Mouse (Mus musculus) layer of hippocampus, adult 2 months (tissue): ENCODE results near the gene Slc25a28. TPM values are rescaled to one million over a fixed set of nuclear protein-coding genes. Genes with fewer than 3 reads are reported as not detected.

ENCODE experiments used
- DNase-seq, 2 experiments: peaks; one replicate each; pipeline ENCODE4 v3.0.0; 2022; ENCODE audit warnings: low spot score in 2 of 2
- H3K27ac ChIP-seq: fragments of 200-600 bp; 2 replicates; pipeline ENCODE4 v1.8.1; 2022
- H3K4me3 ChIP-seq: fragments of 200-600 bp; 2 replicates; pipeline ENCODE4 v1.8.1; 2022; ENCODE audit warnings: mild to moderate bottlenecking
- CTCF ChIP-seq: fragments of 200-600 bp; conservative IDR thresholded peaks from 2 replicates; pipeline ENCODE4 v1.8.1; 2022; ENCODE audit warnings: antibody characterized with exemption, mild to moderate bottlenecking, moderate library complexity
- total RNA-seq, 2 experiments: library from RNA; stranded (reverse); gene quantifications; 2 replicates each; pipeline ENCODE4 v1.2.3; 2021

Gene Slc25a28
- total RNA-seq, 2 experiments from 2014 or later, result 44.3 to 45.2 TPM

GRCm38 (mm10) chr19:43699021-43699762 lies 24.5 kb upstream of the Slc25a28 start:
- TF ChIP-seq CTCF, result no peak
- no peak overlapping the region for H3K4me3 ChIP-seq
- no peak for DNase-seq
- peak overlapping the region; percentile 41 for H3K27ac ChIP-seq

GRCm38 (mm10) chr19:43697666-43698370 lies 23.1 kb upstream of the Slc25a28 start:
- Histone ChIP-seq H3K27ac (peak overlapping the region; percentile 53; the same call in 1 of the 2 replicates), H3K4me3 (no peak overlapping the region)
- no peak for DNase-seq
- no peak for TF ChIP-seq CTCF

GRCm38 (mm10) chr19:43695514-43695964 lies 20.9 kb upstream of the Slc25a28 start:
- H3K4me3 ChIP-seq, result no peak overlapping the region
- H3K27ac ChIP-seq, result no peak overlapping the region
- no peak for TF ChIP-seq CTCF
- DNase-seq, result no peak

- TF ChIP-seq CTCF, result no peak
- no peak overlapping the region for H3K4me3 ChIP-seq
- H3K27ac ChIP-seq, result no peak overlapping the region
- no peak for DNase-seq
These were observed 18.1 kb upstream of the Slc25a28 start for GRCm38 (mm10) chr19:43692815-43693214.

- TF ChIP-seq CTCF, result peak; percentile 86
- DNase-seq, result peak; percentile 98
- Histone ChIP-seq H3K27ac (peak within 1 kb of the TSS; percentile 88), H3K4me3 (peak within 1 kb of the TSS; percentile 94)
These were observed 15.0 kb upstream of the Slc25a28 start, which contains the start of gene Entpd7 for GRCm38 (mm10) chr19:43689419-43690246. Gene Entpd7 (plus strand): TSS chr19:43689672.

GRCm38 (mm10) chr19:43681541-43681940 lies 6.9 kb upstream of the Slc25a28 start:
- Histone ChIP-seq H3K4me3 (no peak overlapping the region), H3K27ac (no peak overlapping the region)
- TF ChIP-seq CTCF, result no peak
- DNase-seq, result no peak

GRCm38 (mm10) chr19:43679474-43679981 lies 4.8 kb upstream of the Slc25a28 start:
- TF ChIP-seq CTCF, result no peak
- Histone ChIP-seq H3K4me3 (no peak overlapping the region), H3K27ac (peak overlapping the region; percentile 36; the same call in 1 of the 2 replicates)
- DNase-seq, result no peak

- no peak for TF ChIP-seq CTCF
- Histone ChIP-seq H3K27ac (peak overlapping the region; percentile 36; the same call in 1 of the 2 replicates), H3K4me3 (no peak overlapping the region)
- no peak for DNase-seq
These were observed 3.9 kb upstream of the Slc25a28 start for GRCm38 (mm10) chr19:43678467-43679003.

- no peak for TF ChIP-seq CTCF
- H3K27ac ChIP-seq, result peak overlapping the region; percentile 98
- H3K4me3 ChIP-seq, result peak overlapping the region; percentile 84
- peak; percentile 38 to 48 for DNase-seq
These were observed 1.1 kb upstream of the Slc25a28 start for GRCm38 (mm10) chr19:43675525-43676400.

- peak in 1 of 2 experiments; percentile 15 for DNase-seq
- Histone ChIP-seq H3K4me3 (peak overlapping the region; percentile 82), H3K27ac (peak overlapping the region; percentile 90)
- no peak for TF ChIP-seq CTCF
These were observed 378 bp downstream of the Slc25a28 start for GRCm38 (mm10) chr19:43674316-43674689.
